Mouse (Mus musculus): ENCODE measurements around the gene Cd24a. TPM values are rescaled to one million over a fixed set of nuclear protein-coding genes. Genes with fewer than 3 reads are reported as not detected.

Gene Cd24a
- polyA plus RNA-seq, 1 experiment from 2014 or later, result 420 TPM

- no peak overlapping the region for H3K4me2 ChIP-seq
- no peaks in the 10 kb centered on the region for H3K36me3 ChIP-seq (ENCODE audit: control insufficient read depth, insufficient read depth, low read length)
- 86% methylated on average over 4 of the region's 4 CpGs for WGBS
- no peaks in the 10 kb centered on the region for H3K27me3 ChIP-seq (replicated peaks; ENCODE audit: control insufficient read depth, insufficient read depth, low read length)
- peaks cover 9% of the 10 kb centered on the region for H3K4me1 ChIP-seq (replicated peaks; ENCODE audit: control insufficient read depth, insufficient read depth, low read length)
- no peaks in the 10 kb centered on the region for H3K9me3 ChIP-seq (ENCODE audit: control insufficient read depth, low read length)
- H3K4me3 ChIP-seq (ENCODE audit: low read depth, low read length), result no peak overlapping the region
- no peak for DNase-seq (ENCODE audit: low spot score)
- no peak overlapping the region for H3K9ac ChIP-seq (ENCODE audit: low read depth, low read length)
- H3K27ac ChIP-seq (ENCODE audit: low read depth, low read length), result no peak overlapping the region
- no peak for ATAC-seq (replicated peaks; ENCODE audit: low FRiP score)
Observed at GRCm38 (mm10) chr10:43603975-43604686, 26.0 kb downstream of the Cd24a start.

- no peak overlapping the region for H3K4me2 ChIP-seq
- H3K27me3 ChIP-seq (replicated peaks; ENCODE audit: control insufficient read depth, insufficient read depth, low read length), result no peaks in the 10 kb centered on the region
- H3K4me1 ChIP-seq (replicated peaks; ENCODE audit: control insufficient read depth, insufficient read depth, low read length), result peaks cover 11% of the 10 kb centered on the region
- no peaks in the 10 kb centered on the region for H3K36me3 ChIP-seq (ENCODE audit: control insufficient read depth, insufficient read depth, low read length)
- DNase-seq (ENCODE audit: low spot score), result no peak
- no peaks in the 10 kb centered on the region for H3K9me3 ChIP-seq (ENCODE audit: control insufficient read depth, low read length)
- WGBS, result 75% methylated on average over 10 of the region's 10 CpGs
- no peak for ATAC-seq (replicated peaks; ENCODE audit: low FRiP score)
- H3K4me3 ChIP-seq (ENCODE audit: low read depth, low read length), result no peak overlapping the region
- H3K9ac ChIP-seq (ENCODE audit: low read depth, low read length), result no peak overlapping the region
- no peak overlapping the region for H3K27ac ChIP-seq (ENCODE audit: low read depth, low read length)
Observed at GRCm38 (mm10) chr10:43604687-43605250, 26.7 kb downstream of the Cd24a start.

- Histone ChIP-seq H3K4me2 (no peak overlapping the region), H3K4me3 (ENCODE audit: low read depth, low read length) (no peak overlapping the region), H3K4me1 (replicated peaks; ENCODE audit: control insufficient read depth, insufficient read depth, low read length) (peaks cover 14% of the 10 kb centered on the region), H3K36me3 (ENCODE audit: control insufficient read depth, insufficient read depth, low read length) (no peaks in the 10 kb centered on the region), H3K27me3 (replicated peaks; ENCODE audit: control insufficient read depth, insufficient read depth, low read length) (no peaks in the 10 kb centered on the region), H3K9me3 (ENCODE audit: control insufficient read depth, low read length) (no peaks in the 10 kb centered on the region), H3K27ac (ENCODE audit: low read depth, low read length) (peak overlapping the region; percentile 36; the same call in 1 of the 2 replicates), H3K9ac (ENCODE audit: low read depth, low read length) (no peak overlapping the region)
- DNase-seq (ENCODE audit: low spot score) (no peak), ATAC-seq (replicated peaks; ENCODE audit: low FRiP score) (no peak)
- WGBS, result 73% methylated on average over 7 of the region's 7 CpGs
Observed at GRCm38 (mm10) chr10:43605901-43606300, 27.8 kb downstream of the Cd24a start.

- Histone ChIP-seq H3K27ac (ENCODE audit: low read depth, low read length) (peak overlapping the region; percentile 94), H3K9me3 (ENCODE audit: control insufficient read depth, low read length) (no peaks in the 10 kb centered on the region), H3K4me2 (peak overlapping the region; percentile 18; the same call in 1 of the 2 replicates), H3K9ac (ENCODE audit: low read depth, low read length) (no peak overlapping the region), H3K27me3 (replicated peaks; ENCODE audit: control insufficient read depth, insufficient read depth, low read length) (no peaks in the 10 kb centered on the region), H3K4me3 (ENCODE audit: low read depth, low read length) (no peak overlapping the region), H3K4me1 (replicated peaks; ENCODE audit: control insufficient read depth, insufficient read depth, low read length) (peaks cover 20% of the 10 kb centered on the region), H3K36me3 (ENCODE audit: control insufficient read depth, insufficient read depth, low read length) (no peaks in the 10 kb centered on the region)
- DNase-seq (ENCODE audit: low spot score), result peak; percentile 45
- WGBS, result 34% methylated on average over 5 of the region's 5 CpGs
- ATAC-seq (replicated peaks; ENCODE audit: low FRiP score), result peak; percentile 98
Observed at GRCm38 (mm10) chr10:43609507-43609906, 31.4 kb downstream of the Cd24a start.

- Histone ChIP-seq H3K9ac (ENCODE audit: low read depth, low read length) (no peak overlapping the region), H3K4me1 (replicated peaks; ENCODE audit: control insufficient read depth, insufficient read depth, low read length) (peaks cover 20% of the 10 kb centered on the region), H3K27me3 (replicated peaks; ENCODE audit: control insufficient read depth, insufficient read depth, low read length) (no peaks in the 10 kb centered on the region), H3K4me2 (peak overlapping the region; percentile 2; the same call in 1 of the 2 replicates), H3K4me3 (ENCODE audit: low read depth, low read length) (no peak overlapping the region), H3K36me3 (ENCODE audit: control insufficient read depth, insufficient read depth, low read length) (no peaks in the 10 kb centered on the region), H3K27ac (ENCODE audit: low read depth, low read length) (peak overlapping the region; percentile 94), H3K9me3 (ENCODE audit: control insufficient read depth, low read length) (no peaks in the 10 kb centered on the region)
- DNase-seq (ENCODE audit: low spot score) (no peak), ATAC-seq (replicated peaks; ENCODE audit: low FRiP score) (peak; percentile 74)
- 57% methylated on average over 2 of the region's 2 CpGs for WGBS
Observed at GRCm38 (mm10) chr10:43609958-43610357, 31.9 kb downstream of the Cd24a start.

- no peak for DNase-seq (ENCODE audit: low spot score)
- Histone ChIP-seq H3K4me2 (no peak overlapping the region), H3K9ac (ENCODE audit: low read depth, low read length) (no peak overlapping the region), H3K4me3 (ENCODE audit: low read depth, low read length) (no peak overlapping the region), H3K36me3 (ENCODE audit: control insufficient read depth, insufficient read depth, low read length) (no peaks in the 10 kb centered on the region), H3K27me3 (replicated peaks; ENCODE audit: control insufficient read depth, insufficient read depth, low read length) (no peaks in the 10 kb centered on the region), H3K9me3 (ENCODE audit: control insufficient read depth, low read length) (no peaks in the 10 kb centered on the region), H3K27ac (ENCODE audit: low read depth, low read length) (peak overlapping the region; percentile 34; the same call in 1 of the 2 replicates), H3K4me1 (replicated peaks; ENCODE audit: control insufficient read depth, insufficient read depth, low read length) (peaks cover 17% of the 10 kb centered on the region)
- ATAC-seq (replicated peaks; ENCODE audit: low FRiP score), result peak; percentile 32; the same call in 1 of the 2 replicates
Observed at GRCm38 (mm10) chr10:43611081-43611480, 33.0 kb downstream of the Cd24a start.

- WGBS, result 23% methylated on average over 6 of the region's 6 CpGs
- no peak for DNase-seq (ENCODE audit: low spot score)
- H3K4me1 ChIP-seq (replicated peaks; ENCODE audit: control insufficient read depth, insufficient read depth, low read length), result no peaks in the 10 kb centered on the region
Observed at GRCm38 (mm10) chr10:43619059-43619531, 41.0 kb downstream of the Cd24a start.

GRCm38 (mm10) chr10:43619939-43620338, 41.9 kb downstream of the Cd24a start:
- DNase-seq (ENCODE audit: low spot score) (no peak), ATAC-seq (replicated peaks; ENCODE audit: low FRiP score) (peak; percentile 49; the same call in 1 of the 2 replicates)
- H3K4me2 ChIP-seq, result no peak overlapping the region
- WGBS, result 69% methylated on average over 2 of the region's 2 CpGs
- no peak overlapping the region; the same call in 1 of the 2 replicates for H3K9ac ChIP-seq (ENCODE audit: low read depth, low read length)
- H3K9me3 ChIP-seq (ENCODE audit: control insufficient read depth, low read length), result no peaks in the 10 kb centered on the region
- H3K27me3 ChIP-seq (replicated peaks; ENCODE audit: control insufficient read depth, insufficient read depth, low read length), result no peaks in the 10 kb centered on the region
- no peak overlapping the region for H3K4me3 ChIP-seq (ENCODE audit: low read depth, low read length)
- H3K4me1 ChIP-seq (replicated peaks; ENCODE audit: control insufficient read depth, insufficient read depth, low read length), result no peaks in the 10 kb centered on the region
- H3K36me3 ChIP-seq (ENCODE audit: control insufficient read depth, insufficient read depth, low read length), result no peaks in the 10 kb centered on the region
- H3K27ac ChIP-seq (ENCODE audit: low read depth, low read length), result no peak overlapping the region

More at GRCm38 (mm10) chr10:43619059-43619531, 41.0 kb downstream of the Cd24a start:
- no peaks in the 10 kb centered on the region for H3K27me3 ChIP-seq (replicated peaks; ENCODE audit: control insufficient read depth, insufficient read depth, low read length)
- H3K27ac ChIP-seq (ENCODE audit: low read depth, low read length), result no peak overlapping the region
- no peak overlapping the region for H3K4me2 ChIP-seq
- no peak overlapping the region for H3K4me3 ChIP-seq (ENCODE audit: low read depth, low read length)
- H3K36me3 ChIP-seq (ENCODE audit: control insufficient read depth, insufficient read depth, low read length), result no peaks in the 10 kb centered on the region
- H3K9me3 ChIP-seq (ENCODE audit: control insufficient read depth, low read length), result no peaks in the 10 kb centered on the region
- H3K9ac ChIP-seq (ENCODE audit: low read depth, low read length), result no peak overlapping the region
- ATAC-seq (replicated peaks; ENCODE audit: low FRiP score), result no peak
